Mouse (Mus musculus): ENCODE measurements around the gene Chic2. TPM values are rescaled to one million over a fixed set of nuclear protein-coding genes. Genes with fewer than 3 reads are reported as not detected.
A peak's percentile ranks its signal among the peaks of the same experiment; 100 is the strongest.

The Chic2 gene
- polyA plus RNA-seq, 1 experiment, result 25.2 TPM

DNA sequence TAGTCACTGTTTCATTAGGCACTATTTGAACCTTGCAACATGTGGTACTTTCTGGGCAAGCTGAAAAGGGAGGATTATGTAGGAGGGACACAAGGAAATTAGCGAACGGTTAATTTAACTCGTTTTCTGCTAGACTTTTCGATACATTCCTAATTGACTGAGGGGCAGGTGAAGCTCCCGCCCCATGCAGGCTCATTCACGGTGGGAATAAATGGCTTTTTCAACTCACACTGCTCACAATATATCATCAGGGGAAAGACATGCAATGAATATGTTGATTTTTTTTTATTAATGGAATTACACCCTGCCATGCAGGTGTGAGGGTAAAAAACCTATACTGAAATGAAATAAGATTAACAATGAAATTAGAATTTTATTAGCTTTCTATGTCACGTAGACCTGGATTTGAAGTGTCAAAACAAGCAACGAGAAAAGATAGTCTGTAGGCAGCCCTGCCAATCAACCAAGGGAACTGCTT lies 39.9 kb upstream of the Chic2 start:
- Histone ChIP-seq H3K4me3 (no peak overlapping the region), H3K27me3 (ENCODE audit: control insufficient read depth, insufficient read depth, insufficient read length) (peaks cover 60% of the 10 kb centered on the region), H3ac (ENCODE audit: control insufficient read depth, insufficient read length) (no peak overlapping the region), H3K36me3 (ENCODE audit: control insufficient read depth, insufficient read depth) (no peaks in the 10 kb centered on the region), H3K79me2 (ENCODE audit: control insufficient read depth, insufficient read depth) (no peaks in the 10 kb centered on the region), H3K4me2 (ENCODE audit: low read depth) (no peak overlapping the region)
- TF ChIP-seq MAX (IDR thresholded peaks at IDR 0.05; ENCODE audit: low read depth), result no peak
- TF ChIP-seq TCF12 (IDR thresholded peaks at IDR 0.05; ENCODE audit: insufficient read depth, poor library complexity, severe bottlenecking), result no peak
- TF ChIP-seq SRF (IDR thresholded peaks at IDR 0.05; ENCODE audit: control insufficient read depth, insufficient read length, low read depth), result no peak
- TF ChIP-seq POLR2AphosphoS2 (IDR thresholded peaks at IDR 0.05; ENCODE audit: insufficient read length, low read depth), result no peak
- no peak for TF ChIP-seq REST (IDR thresholded peaks at IDR 0.05; ENCODE audit: insufficient read depth, insufficient read length)
- no peak for TF ChIP-seq CEBPB (IDR thresholded peaks at IDR 0.05; ENCODE audit: insufficient read depth, poor library complexity, severe bottlenecking)
- no peak for TF ChIP-seq USF1 (IDR thresholded peaks at IDR 0.05; ENCODE audit: low read depth)
- TF ChIP-seq MYOD1 (IDR thresholded peaks at IDR 0.05; ENCODE audit: control insufficient read depth in 1 of 3, insufficient read length in 2 of 3, low read depth in 2 of 3), result no peak

DNA sequence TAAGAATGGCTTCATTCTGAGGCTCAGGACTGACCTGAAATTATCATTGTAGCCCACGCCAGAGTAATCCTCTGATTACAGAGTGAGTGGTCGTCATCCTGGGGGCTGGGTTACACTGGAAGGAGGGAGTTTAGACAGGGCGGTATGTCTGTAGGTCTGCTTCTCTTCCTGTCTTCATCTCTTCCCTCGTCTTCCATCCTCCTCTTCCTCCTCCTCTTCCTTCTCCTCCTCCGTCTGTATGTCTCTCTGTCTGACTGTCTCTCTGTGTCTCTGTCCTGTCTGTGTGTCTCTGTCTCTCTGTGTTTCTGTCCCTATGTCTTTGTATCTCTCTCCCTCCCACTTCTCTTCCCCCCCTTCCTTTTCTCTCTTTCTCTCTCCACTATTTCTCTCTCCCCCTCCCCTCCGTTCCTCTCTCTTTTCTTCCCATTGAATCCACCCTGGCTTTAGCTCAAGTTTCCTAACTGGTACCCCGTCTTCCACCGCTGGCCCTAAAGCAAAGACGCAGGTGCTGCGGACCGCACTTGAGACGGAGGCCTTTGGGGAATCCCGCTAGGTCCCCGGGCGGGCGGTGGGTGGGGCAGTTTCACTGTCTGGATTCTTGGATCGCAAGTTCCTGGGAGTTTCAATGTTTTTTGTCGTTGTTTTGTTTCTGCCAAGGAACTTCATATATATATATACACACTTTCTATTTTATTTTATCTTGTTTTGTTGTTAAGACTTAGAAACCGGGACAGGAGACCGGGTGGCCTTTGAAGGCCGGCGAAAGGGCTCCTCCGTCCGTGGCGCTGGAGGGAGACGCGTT lies 39.2 kb upstream of the Chic2 start:
- peaks cover 66% of the 10 kb centered on the region for H3K27me3 ChIP-seq (ENCODE audit: control insufficient read depth, insufficient read depth, insufficient read length)
- H3K4me3 ChIP-seq, result no peak overlapping the region
- H3K79me2 ChIP-seq (ENCODE audit: control insufficient read depth, insufficient read depth), result no peaks in the 10 kb centered on the region
- H3K4me2 ChIP-seq (ENCODE audit: low read depth), result no peak overlapping the region
- H3K36me3 ChIP-seq (ENCODE audit: control insufficient read depth, insufficient read depth), result no peaks in the 10 kb centered on the region
- no peak overlapping the region for H3ac ChIP-seq (ENCODE audit: control insufficient read depth, insufficient read length)
- TF ChIP-seq POLR2AphosphoS2 (IDR thresholded peaks at IDR 0.05; ENCODE audit: insufficient read length, low read depth), result no peak
- TF ChIP-seq MYOG (IDR thresholded peaks at IDR 0.05; ENCODE audit: control insufficient read depth in 1 of 3, insufficient read depth in 1 of 3, insufficient read length in 2 of 3, low read depth in 2 of 3), result no peak
- TF ChIP-seq TCF12 (IDR thresholded peaks at IDR 0.05; ENCODE audit: insufficient read depth, poor library complexity, severe bottlenecking), result no peak
- TF ChIP-seq E2F4 (IDR thresholded peaks at IDR 0.05; ENCODE audit: insufficient read depth), result no peak
- no peak for TF ChIP-seq MAX (IDR thresholded peaks at IDR 0.05; ENCODE audit: low read depth)
- TF ChIP-seq MYOD1 (IDR thresholded peaks at IDR 0.05; ENCODE audit: control insufficient read depth in 1 of 3, insufficient read length in 2 of 3, low read depth in 2 of 3), result no peak
- no peak for TF ChIP-seq SRF (IDR thresholded peaks at IDR 0.05; ENCODE audit: control insufficient read depth, insufficient read length, low read depth)
- no peak for TF ChIP-seq REST (IDR thresholded peaks at IDR 0.05; ENCODE audit: insufficient read depth, insufficient read length)

DNA sequence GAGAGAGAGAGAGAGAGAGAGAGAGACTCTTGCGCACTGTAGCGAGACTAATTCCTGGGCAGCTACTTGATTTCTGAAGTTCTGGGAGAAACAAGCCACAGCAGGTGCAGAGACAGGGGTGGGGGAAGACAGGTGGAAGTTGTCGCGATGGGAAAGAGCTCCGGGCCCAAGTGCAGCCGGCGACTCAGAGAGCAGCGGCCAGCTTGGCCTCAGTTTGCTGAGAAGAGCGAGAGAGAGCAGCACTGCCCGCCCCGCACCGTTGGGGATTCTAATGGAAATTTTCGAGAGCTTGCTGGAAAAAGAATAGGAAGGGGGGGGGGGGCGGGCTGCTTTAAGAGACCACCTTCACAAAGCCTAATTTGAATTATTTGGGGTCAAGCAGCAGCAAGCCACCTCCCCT lies 38.5 kb upstream of the Chic2 start:
- TF ChIP-seq MYOG (IDR thresholded peaks at IDR 0.05; ENCODE audit: control insufficient read depth in 1 of 3, insufficient read depth in 1 of 3, insufficient read length in 2 of 3, low read depth in 2 of 3) (peak in 1 of 3 experiments; percentile 25), E2F4 (IDR thresholded peaks at IDR 0.05; ENCODE audit: insufficient read depth) (no peak), SRF (IDR thresholded peaks at IDR 0.05; ENCODE audit: control insufficient read depth, insufficient read length, low read depth) (no peak), POLR2AphosphoS2 (IDR thresholded peaks at IDR 0.05; ENCODE audit: insufficient read length, low read depth) (no peak), MAX (IDR thresholded peaks at IDR 0.05; ENCODE audit: low read depth) (no peak), REST (IDR thresholded peaks at IDR 0.05; ENCODE audit: insufficient read depth, insufficient read length) (no peak), TCF3 (IDR thresholded peaks at IDR 0.05; ENCODE audit: insufficient read length, low read depth) (no peak), MYOD1 (IDR thresholded peaks at IDR 0.05; ENCODE audit: control insufficient read depth in 1 of 3, insufficient read length in 2 of 3, low read depth in 2 of 3) (peak in 1 of 3 experiments; percentile 37), TCF12 (IDR thresholded peaks at IDR 0.05; ENCODE audit: insufficient read depth, poor library complexity, severe bottlenecking) (no peak), USF1 (IDR thresholded peaks at IDR 0.05; ENCODE audit: low read depth) (no peak), POLR2A (IDR thresholded peaks at IDR 0.05; ENCODE audit: insufficient read length, low read depth) (no peak), CEBPB (IDR thresholded peaks at IDR 0.05; ENCODE audit: insufficient read depth, poor library complexity, severe bottlenecking) (no peak)
- Histone ChIP-seq H3K4me2 (ENCODE audit: low read depth) (no peak overlapping the region), H3K4me3 (no peak overlapping the region), H3K27me3 (ENCODE audit: control insufficient read depth, insufficient read depth, insufficient read length) (peaks cover 72% of the 10 kb centered on the region), H3ac (ENCODE audit: control insufficient read depth, insufficient read length) (no peak overlapping the region), H3K79me2 (ENCODE audit: control insufficient read depth, insufficient read depth) (no peaks in the 10 kb centered on the region), H3K36me3 (ENCODE audit: control insufficient read depth, insufficient read depth) (no peaks in the 10 kb centered on the region)

DNA sequence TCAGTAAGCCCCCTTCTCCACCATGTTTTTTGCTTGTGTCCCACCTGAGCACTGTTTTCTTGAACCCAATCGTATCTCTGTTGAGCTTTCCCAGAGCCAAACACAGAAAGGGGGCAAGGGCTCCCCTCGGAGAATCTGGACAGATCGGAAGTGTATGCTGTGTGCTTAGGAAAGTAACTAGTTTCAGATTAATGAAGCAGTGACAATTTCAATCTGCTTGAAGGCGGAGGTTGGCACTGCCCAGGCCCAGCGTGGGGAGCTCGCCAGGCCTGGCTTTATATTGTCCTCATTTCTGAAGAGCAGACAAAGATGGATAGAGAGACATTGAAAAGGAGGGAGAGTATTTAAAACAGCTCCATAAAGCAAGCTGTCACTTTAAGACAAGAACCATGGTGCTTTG lies 37.9 kb upstream of the Chic2 start:
- H3K4me3 ChIP-seq, result no peak overlapping the region
- TF ChIP-seq CEBPB (IDR thresholded peaks at IDR 0.05; ENCODE audit: insufficient read depth, poor library complexity, severe bottlenecking) (no peak), TCF3 (IDR thresholded peaks at IDR 0.05; ENCODE audit: insufficient read length, low read depth) (no peak), REST (IDR thresholded peaks at IDR 0.05; ENCODE audit: insufficient read depth, insufficient read length) (no peak), USF1 (IDR thresholded peaks at IDR 0.05; ENCODE audit: low read depth) (no peak), MAX (IDR thresholded peaks at IDR 0.05; ENCODE audit: low read depth) (no peak), TCF12 (IDR thresholded peaks at IDR 0.05; ENCODE audit: insufficient read depth, poor library complexity, severe bottlenecking) (no peak), MYOD1 (IDR thresholded peaks at IDR 0.05; ENCODE audit: control insufficient read depth in 1 of 3, insufficient read length in 2 of 3, low read depth in 2 of 3) (no peak), MYOG (IDR thresholded peaks at IDR 0.05; ENCODE audit: control insufficient read depth in 1 of 3, insufficient read depth in 1 of 3, insufficient read length in 2 of 3, low read depth in 2 of 3) (no peak), POLR2AphosphoS2 (IDR thresholded peaks at IDR 0.05; ENCODE audit: insufficient read length, low read depth) (no peak), SRF (IDR thresholded peaks at IDR 0.05; ENCODE audit: control insufficient read depth, insufficient read length, low read depth) (no peak), E2F4 (IDR thresholded peaks at IDR 0.05; ENCODE audit: insufficient read depth) (no peak), POLR2A (IDR thresholded peaks at IDR 0.05; ENCODE audit: insufficient read length, low read depth) (no peak)
- H3K27me3 ChIP-seq (ENCODE audit: control insufficient read depth, insufficient read depth, insufficient read length), result peaks cover 74% of the 10 kb centered on the region
- H3K36me3 ChIP-seq (ENCODE audit: control insufficient read depth, insufficient read depth), result no peaks in the 10 kb centered on the region
- no peak overlapping the region for H3K4me2 ChIP-seq (ENCODE audit: low read depth)
- H3K79me2 ChIP-seq (ENCODE audit: control insufficient read depth, insufficient read depth), result no peaks in the 10 kb centered on the region
- no peak overlapping the region for H3ac ChIP-seq (ENCODE audit: control insufficient read depth, insufficient read length)

Measured in myocyte (in vitro differentiated cells).